Mouse (Mus musculus): ENCODE measurements around the gene Prkn.

GRCm38 (mm10) chr17:11926865-11927386 lies 1086.7 kb downstream of the Prkn start:
- TF ChIP-seq POLR2A (IDR thresholded peaks at IDR 0.05; ENCODE audit: low read depth, low read length) (no peak), CTCF (IDR thresholded peaks at IDR 0.05; ENCODE audit: extremely low read depth, insufficient read length, insufficient replicate concordance, low read depth, low read length) (no peak)

All from small intestine, adult 2 months (tissue).